Mouse (Mus musculus) small intestine, adult 2 months (tissue): ENCODE data around the gene Rmi1. TPM values are rescaled to one million over a fixed set of nuclear protein-coding genes. Genes with fewer than 3 reads are reported as not detected.
"Not testable (repeated sequence)": the region's sequence is repeated elsewhere in the genome, so short reads cannot be mapped to it uniquely, and the experiment has no call there.

Experiments
- H3K27ac ChIP-seq: fragments of 200-500 bp; 2 replicates; pipeline ENCODE4 v1.5.1; 2012; ENCODE audit warnings: low read depth, low read length, control low read depth, inconsistent platforms; ENCODE audit not compliant: insufficient read depth
- H3K27me3 ChIP-seq: fragments of 200-500 bp; 2 replicates; pipeline ENCODE4 v1.6.1; 2012; ENCODE audit warnings: mild to moderate bottlenecking, moderate library complexity, low read length, inconsistent platforms; ENCODE audit not compliant: control insufficient read depth, insufficient read depth
- H3K36me3 ChIP-seq: fragments of 200-500 bp; 2 replicates; pipeline ENCODE4 v1.6.1; 2012; ENCODE audit warnings: mild to moderate bottlenecking, low read length, control low read depth, inconsistent platforms; ENCODE audit not compliant: control insufficient read depth, insufficient read depth
- H3K4me1 ChIP-seq: fragments of 200-500 bp; 2 replicates; pipeline ENCODE4 v1.6.1; 2012; ENCODE audit warnings: low read length, inconsistent platforms, mixed read lengths; ENCODE audit not compliant: control insufficient read depth, insufficient read depth, insufficient read length
- H3K4me3 ChIP-seq: fragments of 200-500 bp; 2 replicates; pipeline ENCODE4 v1.5.1; 2012; ENCODE audit warnings: low read depth, mild to moderate bottlenecking, control low read depth, inconsistent platforms, low read length, moderate library complexity
- CTCF ChIP-seq: fragments of 200-500 bp; IDR thresholded peaks from 2 replicates; pipeline ENCODE4 v1.5.1; 2012; ENCODE audit warnings: low read depth, mild to moderate bottlenecking, control low read depth, inconsistent platforms, low read length, moderate library complexity, mixed read lengths; ENCODE audit not compliant: insufficient replicate concordance, insufficient read length; ENCODE audit errors: extremely low read depth
- POLR2A ChIP-seq: fragments of 200-500 bp; IDR thresholded peaks from 2 replicates; pipeline ENCODE4 v1.6.1; 2012; ENCODE audit warnings: low read depth, mild to moderate bottlenecking, control low read depth, inconsistent platforms, low read length, moderate library complexity
- WGBS: fragments of 180-500 bp; shearing (Covaris S2); methylation state at CpG from one replicate; pipeline ENCODE4 v1.1.7; 2018; 5-methylcytosine and 5-hydroxymethylcytosine counted together
- polyA plus RNA-seq: library from polyadenylated mRNA; depleted of rRNA; stranded (reverse); fragments of >200 nt; gene quantifications from 2 replicates; pipeline ENCODE4 v1.2.3, GENCODE M21; 2012; rRNA removed

Gene Rmi1
- 2.8 and 5.5 TPM in 2 replicates for polyA plus RNA-seq

DNA sequence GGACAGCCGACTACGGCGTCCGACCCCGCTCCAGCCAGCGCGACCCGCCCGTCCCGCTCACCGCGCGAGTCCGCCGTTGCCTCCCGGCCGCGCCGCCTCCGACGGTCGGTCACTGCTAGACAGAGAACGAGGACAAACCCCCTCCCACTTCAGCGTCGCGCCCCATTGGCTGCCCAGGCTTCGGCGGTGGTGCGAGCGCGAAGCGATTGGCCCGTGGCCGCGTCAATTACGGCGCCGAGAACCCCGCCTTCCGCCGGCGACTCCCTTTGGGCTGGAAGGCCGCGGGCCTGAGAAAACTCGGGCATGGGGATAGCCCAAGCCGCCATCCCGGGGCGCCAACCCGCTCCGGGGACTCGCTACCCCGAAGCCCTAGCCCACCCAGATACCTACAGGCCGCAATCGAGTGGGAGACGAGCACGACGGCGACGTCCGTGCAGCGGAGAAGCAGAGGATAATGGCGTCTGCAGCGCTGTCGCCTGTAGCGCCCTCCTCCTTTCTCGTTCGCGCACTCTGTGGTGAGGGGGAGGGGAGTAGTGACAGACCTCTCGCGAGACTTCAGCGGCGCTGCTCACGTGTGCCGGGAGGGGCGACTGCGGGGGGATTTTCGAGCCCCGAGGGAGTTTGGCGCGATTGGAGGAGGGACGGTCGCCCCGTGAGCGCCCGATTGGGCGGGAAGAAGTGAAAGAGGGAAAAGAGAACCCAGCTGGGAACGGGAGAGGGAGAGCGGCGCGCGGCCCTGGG is at the start of gene Rmi1:
Gene Rmi1 (plus strand): TSS at position 246 of the 741 bp plus-strand sequence.
- Histone ChIP-seq H3K4me3 (peak within 1 kb of the TSS; percentile 76), H3K36me3 (peaks cover 12% of the 10 kb centered on the region), H3K27me3 (no peaks in the 10 kb centered on the region), H3K4me1 (no peaks in the 10 kb centered on the region; the same call in 1 of the 2 replicates), H3K27ac (peak within 1 kb of the TSS; percentile 91)
- peak; percentile 86 for TF ChIP-seq POLR2A
- no peak for TF ChIP-seq CTCF
- under 1% methylated on average over 91 of the region's 91 CpGs for WGBS

DNA sequence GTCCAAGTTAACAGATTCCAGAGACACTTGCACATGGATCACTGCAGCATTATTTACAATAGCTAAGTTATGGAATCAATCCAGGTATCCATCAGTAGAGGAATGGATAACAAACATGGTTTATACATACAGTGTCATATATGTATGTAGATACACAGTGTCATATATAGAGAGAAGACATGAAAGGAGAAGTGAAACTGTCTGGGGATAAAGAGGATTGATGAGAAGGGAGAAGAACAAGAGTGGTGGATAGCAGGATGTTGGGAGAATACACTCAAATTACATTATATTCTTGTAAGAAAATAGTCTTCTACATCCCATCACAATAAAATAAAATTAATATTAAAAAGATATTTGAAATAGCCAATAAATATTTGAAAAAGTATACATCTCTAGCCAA is 49.1 kb upstream of the Rmi1 start:
- Histone ChIP-seq H3K27ac (no peak overlapping the region), H3K27me3 (no peaks in the 10 kb centered on the region), H3K4me1 (peaks cover 2% of the 10 kb centered on the region; the same call in 1 of the 2 replicates), H3K4me3 (no peak overlapping the region), H3K36me3 (no peaks in the 10 kb centered on the region)
- TF ChIP-seq CTCF (no peak), POLR2A (no peak)

- Histone ChIP-seq H3K27ac (peak within 1 kb of the TSS; percentile 66), H3K4me3 (peak within 1 kb of the TSS; percentile 67), H3K4me1 (no peaks in the 10 kb centered on the region), H3K27me3 (no peaks in the 10 kb centered on the region), H3K36me3 (no peaks in the 10 kb centered on the region)
- WGBS, result 2% methylated on average over 84 of the region's 85 CpGs
- TF ChIP-seq POLR2A (peak; percentile 57; the same call in 1 of the 2 replicates), CTCF (no peak)
These were observed 43.3 kb upstream of the Rmi1 start, which contains the start of gene Kif27 for GRCm38 (mm10) chr13:58358629-58359303. Kif27 (minus strand) TSS chr13:58359122.

- Histone ChIP-seq H3K36me3 (no peaks in the 10 kb centered on the region), H3K27me3 (no peaks in the 10 kb centered on the region), H3K4me3 (peak overlapping the region; percentile 15; the same call in 1 of the 2 replicates), H3K27ac (peak overlapping the region; percentile 66), H3K4me1 (peaks cover 3% of the 10 kb centered on the region; the same call in 1 of the 2 replicates)
- TF ChIP-seq CTCF (no peak), POLR2A (no peak)
- 5% methylated on average over 7 of the region's 7 CpGs for WGBS
These were observed 42.8 kb upstream of the Rmi1 start for GRCm38 (mm10) chr13:58359304-58359653.

- no peaks in the 10 kb centered on the region for H3K27me3 ChIP-seq
- H3K4me3 ChIP-seq, result peak overlapping the region; percentile 35
- peak; percentile 17; the same call in 1 of the 2 replicates for TF ChIP-seq POLR2A
- no peak for TF ChIP-seq CTCF
- H3K27ac ChIP-seq, result peak overlapping the region; percentile 99
- WGBS, result 22% methylated on average over 8 of the region's 8 CpGs
- no peaks in the 10 kb centered on the region for H3K36me3 ChIP-seq
- peaks cover 9% of the 10 kb centered on the region; the same call in 1 of the 2 replicates for H3K4me1 ChIP-seq
These were observed 37.5 kb upstream of the Rmi1 start for GRCm38 (mm10) chr13:58364353-58365175.

- not testable (repeated sequence) for H3K36me3 ChIP-seq, H3K27me3 ChIP-seq, H3K4me1 ChIP-seq
- peak overlapping the region; percentile 99 for H3K27ac ChIP-seq
- H3K4me3 ChIP-seq, result peak overlapping the region; percentile 35
- WGBS, result 62% methylated on average over 8 of the region's 8 CpGs
These were observed 36.9 kb upstream of the Rmi1 start for GRCm38 (mm10) chr13:58365179-58365578.
